Mouse (Mus musculus) midbrain, embryonic 14.5 days (tissue): ENCODE measurements around the gene Cbr3. TPM values are rescaled to one million over a fixed set of nuclear protein-coding genes. Genes with fewer than 3 reads are reported as not detected.

Experiments used
- ATAC-seq: fragments of 200-750 bp; cut with Nextera tagmentation; 2 replicates; pipeline ENCODE4 v1.8.0; 2017; ENCODE audit warnings: moderate number of reproducible peaks, moderate library complexity; ENCODE audit not compliant: low FRiP score, low TSS enrichment
- DNase-seq: peaks from one replicate; pipeline ENCODE4 v3.0.0-alpha.2; 2015
- H3K27ac ChIP-seq: fragments of 300-500 bp; sonication (generic); replicated peaks from 2 replicates; pipeline ENCODE4 v1.5.1; 2014; ENCODE audit warnings: mild to moderate bottlenecking, low read depth, low read length, moderate library complexity
- H3K27me3 ChIP-seq: fragments of 300-500 bp; sonication (generic); 2 replicates; pipeline ENCODE4 v1.6.1; 2014; ENCODE audit warnings: low read length, control low read depth, mixed read lengths; ENCODE audit not compliant: control insufficient read depth, insufficient read depth
- H3K36me3 ChIP-seq: fragments of 300-500 bp; sonication (generic); 2 replicates; pipeline ENCODE4 v1.6.1; 2014; ENCODE audit warnings: low read length, control low read depth; ENCODE audit not compliant: control insufficient read depth, insufficient read depth
- H3K4me1 ChIP-seq: fragments of 300-500 bp; sonication (generic); 2 replicates; pipeline ENCODE4 v1.6.1; 2014; ENCODE audit warnings: mild to moderate bottlenecking, antibody characterized with exemption, low read length, control low read depth; ENCODE audit not compliant: control insufficient read depth, insufficient read depth
- H3K4me2 ChIP-seq: fragments of 300-500 bp; sonication (generic); 2 replicates; pipeline ENCODE4 v1.6.1; 2014; ENCODE audit warnings: mild to moderate bottlenecking, low read length, moderate library complexity
- H3K4me3 ChIP-seq: fragments of 300-500 bp; sonication (generic); replicated peaks from 2 replicates; pipeline ENCODE4 v1.5.1; 2014; ENCODE audit warnings: low read depth, low read length
- H3K9ac ChIP-seq: fragments of 300-500 bp; sonication (generic); replicated peaks from 2 replicates; pipeline ENCODE4 v1.6.1; 2014; ENCODE audit warnings: mild to moderate bottlenecking, low read length, moderate library complexity
- H3K9me3 ChIP-seq: fragments of 300-500 bp; sonication (generic); 2 replicates; pipeline ENCODE4 v1.6.1; 2016; ENCODE audit warnings: low read length, control low read depth, mixed read lengths; ENCODE audit not compliant: control insufficient read depth
- WGBS: fragments of 180-500 bp; shearing (Covaris S2); extraction: QIAGEN DNeasy Blood & Tissue Kit; methylation state at CpG from one replicate; pipeline ENCODE4 v1.1.7; 2014; 5-methylcytosine and 5-hydroxymethylcytosine counted together
- polyA plus RNA-seq: library from polyadenylated mRNA; unstranded; fragments of >200 nt; fragmentation: Nextera tagmentation; extraction: Ambion mirVana; gene quantifications from 2 replicates; pipeline ENCODE4 v1.2.1, GENCODE M21; 2014

The Cbr3 gene
- polyA plus RNA-seq, 1 experiment from 2014 or later = 1.1 TPM

- H3K9me3 ChIP-seq = no peaks in the 10 kb centered on the region
- no peaks in the 10 kb centered on the region for H3K36me3 ChIP-seq
- H3K4me3 ChIP-seq = no peak overlapping the region
- H3K27ac ChIP-seq = no peak overlapping the region
- ATAC-seq (no peak), DNase-seq (no peak)
- H3K9ac ChIP-seq = no peak overlapping the region
- no peaks in the 10 kb centered on the region for H3K4me1 ChIP-seq
- 83% methylated on average over 2 of the region's 2 CpGs for WGBS
- H3K4me2 ChIP-seq = no peak overlapping the region
- no peaks in the 10 kb centered on the region for H3K27me3 ChIP-seq
Observed at GRCm38 (mm10) chr16:93692744-93693143, 9.7 kb downstream of the Cbr3 start.

- Histone ChIP-seq H3K9me3 (no peaks in the 10 kb centered on the region), H3K36me3 (no peaks in the 10 kb centered on the region)
Observed at GRCm38 (mm10) chr16:93707116-93707515, 24.1 kb downstream of the Cbr3 start.

GRCm38 (mm10) chr16:93709217-93709616, 26.2 kb downstream of the Cbr3 start:
- H3K4me2 ChIP-seq = no peak overlapping the region
- no peak for DNase-seq
- H3K27ac ChIP-seq = no peak overlapping the region
- ATAC-seq = no peak
- no peak overlapping the region for H3K9ac ChIP-seq
- 86% methylated on average over 1 of the region's 1 CpGs for WGBS
- no peaks in the 10 kb centered on the region for H3K36me3 ChIP-seq
- H3K4me3 ChIP-seq = no peak overlapping the region
- H3K4me1 ChIP-seq = peaks cover 5% of the 10 kb centered on the region; the same call in 1 of the 2 replicates
- H3K9me3 ChIP-seq = no peaks in the 10 kb centered on the region
- peaks cover 10% of the 10 kb centered on the region for H3K27me3 ChIP-seq

More at GRCm38 (mm10) chr16:93707116-93707515, 24.1 kb downstream of the Cbr3 start:
- Histone ChIP-seq H3K4me3 (no peak overlapping the region), H3K27ac (no peak overlapping the region), H3K4me1 (no peaks in the 10 kb centered on the region), H3K27me3 (peaks cover 10% of the 10 kb centered on the region), H3K9ac (no peak overlapping the region), H3K4me2 (no peak overlapping the region)
- ATAC-seq (no peak), DNase-seq (no peak)
- 88% methylated on average over 7 of the region's 7 CpGs for WGBS

GRCm38 (mm10) chr16:93710924-93711323, 27.9 kb downstream of the Cbr3 start:
- Histone ChIP-seq H3K9ac (no peak overlapping the region; the same call in 1 of the 2 replicates), H3K36me3 (no peaks in the 10 kb centered on the region; the same call in 1 of the 2 replicates), H3K27ac (peak overlapping the region; percentile 72; the same call in 1 of the 2 replicates), H3K27me3 (peaks cover 10% of the 10 kb centered on the region), H3K9me3 (no peaks in the 10 kb centered on the region), H3K4me3 (peak overlapping the region; percentile 86), H3K4me1 (peaks cover 5% of the 10 kb centered on the region; the same call in 1 of the 2 replicates), H3K4me2 (peak overlapping the region; percentile 77)
- WGBS = 1% methylated on average over 11 of the region's 11 CpGs
- DNase-seq (peak; percentile 90), ATAC-seq (peak; percentile 19)

GRCm38 (mm10) chr16:93711411-93712188, 28.6 kb downstream of the Cbr3 start, which contains the start of gene Dop1b:
Dop1b (plus strand) TSS chr16:93711904.
- Histone ChIP-seq H3K9me3 (no peaks in the 10 kb centered on the region), H3K36me3 (peaks cover 7% of the 10 kb centered on the region), H3K4me2 (peak within 1 kb of the TSS; percentile 77), H3K4me3 (peak within 1 kb of the TSS; percentile 86), H3K27me3 (peaks cover 7% of the 10 kb centered on the region), H3K27ac (peak within 1 kb of the TSS; percentile 81), H3K4me1 (peaks cover 5% of the 10 kb centered on the region; the same call in 1 of the 2 replicates), H3K9ac (peak within 1 kb of the TSS; percentile 90)
- DNase-seq (peak; percentile 99), ATAC-seq (peak; percentile 92)
- WGBS = under 1% methylated on average over 77 of the region's 77 CpGs

GRCm38 (mm10) chr16:93712189-93712885, 29.3 kb downstream of the Cbr3 start:
- WGBS = 12% methylated on average over 31 of the region's 31 CpGs
- DNase-seq (no peak), ATAC-seq (peak; percentile 31)
- Histone ChIP-seq H3K9me3 (no peaks in the 10 kb centered on the region), H3K4me3 (peak overlapping the region; percentile 86), H3K27ac (peak overlapping the region; percentile 81), H3K9ac (peak overlapping the region; percentile 90), H3K36me3 (peaks cover 13% of the 10 kb centered on the region), H3K4me1 (peaks cover 9% of the 10 kb centered on the region; the same call in 1 of the 2 replicates), H3K4me2 (peak overlapping the region; percentile 77), H3K27me3 (no peaks in the 10 kb centered on the region)

GRCm38 (mm10) chr16:93712966-93713365, 30.0 kb downstream of the Cbr3 start:
- H3K9ac ChIP-seq = peak overlapping the region; percentile 90
- no peaks in the 10 kb centered on the region for H3K9me3 ChIP-seq
- H3K4me3 ChIP-seq = peak overlapping the region; percentile 86
- peaks cover 13% of the 10 kb centered on the region for H3K36me3 ChIP-seq
- 70% methylated on average over 7 of the region's 7 CpGs for WGBS
- peaks cover 9% of the 10 kb centered on the region; the same call in 1 of the 2 replicates for H3K4me1 ChIP-seq
- no peaks in the 10 kb centered on the region for H3K27me3 ChIP-seq
- H3K27ac ChIP-seq = no peak overlapping the region
- no peak for DNase-seq
- no peak for ATAC-seq
- peak overlapping the region; percentile 77 for H3K4me2 ChIP-seq

GRCm38 (mm10) chr16:93714426-93714825, 31.4 kb downstream of the Cbr3 start:
- Histone ChIP-seq H3K9me3 (no peaks in the 10 kb centered on the region), H3K27ac (no peak overlapping the region), H3K4me1 (peaks cover 9% of the 10 kb centered on the region; the same call in 1 of the 2 replicates), H3K27me3 (no peaks in the 10 kb centered on the region), H3K36me3 (peaks cover 18% of the 10 kb centered on the region), H3K4me2 (no peak overlapping the region), H3K4me3 (no peak overlapping the region), H3K9ac (no peak overlapping the region)
- ATAC-seq (no peak), DNase-seq (peak; percentile 17)
- WGBS = 19% methylated on average over 5 of the region's 5 CpGs
